22 mouse cellular contexts compared by ENCODE assay signal in the genomic region with DNA sequence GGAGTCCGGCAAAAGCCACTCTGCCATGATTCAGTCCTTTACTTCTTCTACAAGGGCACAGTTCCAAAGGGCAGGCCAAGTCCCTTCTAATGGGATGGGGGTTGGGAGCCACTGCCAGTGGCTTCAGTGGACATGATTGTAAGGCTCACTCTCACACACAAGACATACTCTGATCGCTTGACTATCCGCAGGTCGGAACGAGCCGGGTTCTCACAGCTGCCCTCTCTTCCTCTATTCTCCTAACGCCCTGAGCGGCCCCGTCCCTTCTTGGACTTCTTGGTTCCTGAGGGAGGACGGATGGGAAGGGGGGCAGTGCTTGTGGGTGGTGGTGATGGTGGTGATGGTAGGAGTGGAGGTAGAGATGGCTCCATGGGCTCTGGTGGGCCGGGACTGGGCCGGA. TPM values are rescaled to one million over a fixed set of nuclear protein-coding genes. Genes with fewer than 3 reads are reported as not detected.
DNase-seq lines count a peak whose midpoint lies in the region; ATAC-seq and TF ChIP-seq lines count a peak whose summit lies in the region.
"Had no signal": no experiment of that assay in that cellular context is flagged by ENCODE, and none has a peak within 500 bp of the region (broad histone marks: within the 10 kb centered on the region; RNA-seq: fewer than 3 reads in every experiment).

No protein-coding gene starts in this region.

- no peak for ATAC-seq in heart, embryonic 13.5 days (ENCODE audit: extremely low read depth, insufficient number of reproducible peaks, low FRiP score, low TSS enrichment)
- ATAC-seq: activated CD4-positive, CD25-positive, alpha-beta regulatory T cell, adult 4 months; forebrain, embryonic 13.5 days; forebrain, embryonic 15.5 days; forebrain, postnatal 0 days; Patski had no signal

- no peak for TF ChIP-seq EP300 in heart, adult 2 months (IDR thresholded peaks at IDR 0.05; ENCODE audit: insufficient read depth, low read depth, low read length)
- TF ChIP-seq EP300 in CH12.LX (IDR thresholded peaks at IDR 0.05; ENCODE audit: low read length): no peak

- WGBS in heart, embryonic 13.5 days: 90% methylated on average over 12 of the region's 12 CpGs
- WGBS in heart, adult 2 months: 85% methylated on average over 12 of the region's 12 CpGs

- H3K27ac ChIP-seq in heart, embryonic 13.5 days (replicated peaks): no peak overlapping the region
- no peak overlapping the region for H3K27ac ChIP-seq in heart, adult 2 months
- H3K27ac ChIP-seq in CH12.LX (ENCODE audit: insufficient read depth, low read depth): peak overlapping the region; percentile 90
- H3K27ac ChIP-seq: embryonic facial prominence, embryonic 12.5 days; forebrain, embryonic 13.5 days; forebrain, embryonic 15.5 days had no signal

- dilution Hi-C loops in CH12.LX (cut with MboI; ENCODE audit: extremely low pct_ligation_motif_present, extremely low pct_unique_long_range_greater_than_20kb, low sequenced_read_pairs): no loop called here

- no peaks in the 10 kb centered on the region for H3K9me3 ChIP-seq in heart, embryonic 13.5 days
- H3K9me3 ChIP-seq in CH12.LX (replicated peaks; ENCODE audit: low read length): no peaks in the 10 kb centered on the region
- H3K9me3 ChIP-seq: embryonic facial prominence, embryonic 10.5 days; embryonic facial prominence, embryonic 12.5 days; forebrain, embryonic 13.5 days; forebrain, embryonic 15.5 days; G1E had no signal

- DNase-seq in cerebellum, adult 9-11 months: peak; percentile 41
- DNase-seq in cerebellum, adult 9-10 months: no peak
- no peak for DNase-seq in heart, adult 2 months
- no peak for DNase-seq in CH12.LX (ENCODE audit: extremely low read depth)
- DNase-seq in layer of hippocampus, adult 18-20 months (ENCODE audit: low spot score in 2 of 2): no peak
- DNase-seq: adrenal gland, adult 8-10 months; adrenal gland, postnatal 14 days; adrenal gland, postnatal 36 days; cerebellum, adult 8-10 months; forebrain, postnatal 0 days had no signal

- TF ChIP-seq POLR2A in heart, adult 2 months (IDR thresholded peaks at IDR 0.05; ENCODE audit: insufficient read depth, low read depth, low read length): no peak
- TF ChIP-seq POLR2A in CH12.LX (IDR thresholded peaks at IDR 0.05; ENCODE audit: low read depth, low read length): no peak

- peaks cover 15% of the 10 kb centered on the region for H3K4me1 ChIP-seq in heart, embryonic 13.5 days
- peaks cover 3% of the 10 kb centered on the region; the same call in 1 of the 2 replicates for H3K4me1 ChIP-seq in heart, adult 2 months (ENCODE audit: control insufficient read depth, insufficient read depth, low read length)
- peaks cover 22 to 56% of the 10 kb centered on the region in 2 experiments for H3K4me1 ChIP-seq in CH12.LX (ENCODE audit: control insufficient read depth in 1 of 2, insufficient read depth in 2 of 2)
- H3K4me1 ChIP-seq: embryonic facial prominence, embryonic 12.5 days; forebrain, embryonic 13.5 days; forebrain, embryonic 15.5 days had no signal

- TF ChIP-seq CTCF in heart, adult 2 months (IDR thresholded peaks at IDR 0.05): no peak
- TF ChIP-seq CTCF in CH12.LX (conservative IDR thresholded peaks at IDR 0.05 in 1 of 2, IDR thresholded peaks at IDR 0.05 in 1 of 2; ENCODE audit: low read depth in 2 of 2, low read length in 2 of 2): no peak

- TF ChIP-seq RAD21 in CH12.LX (IDR thresholded peaks at IDR 0.05; ENCODE audit: low read depth, low read length): no peak

- H3K4me3 ChIP-seq in heart, embryonic 13.5 days: no peak overlapping the region
- no peak overlapping the region for H3K4me3 ChIP-seq in heart, adult 2 months
- H3K4me3 ChIP-seq in CH12.LX (replicated peaks in 1 of 3; ENCODE audit: low read depth in 2 of 3, low read length in 2 of 3, poor library complexity in 1 of 3): peak overlapping the region in 1 of 3 experiments; percentile 73
- H3K4me3 ChIP-seq: embryonic facial prominence, embryonic 10.5 days; embryonic facial prominence, embryonic 12.5 days; forebrain, embryonic 13.5 days; forebrain, embryonic 15.5 days had no signal

- H3K9ac ChIP-seq in heart, embryonic 13.5 days: peak overlapping the region; percentile 19; the same call in 1 of the 2 replicates
- no peak overlapping the region for H3K9ac ChIP-seq in heart, adult 2 months (ENCODE audit: low read depth, low read length)
- peak overlapping the region; percentile 96; the same call in 1 of the 2 replicates for H3K9ac ChIP-seq in CH12.LX (ENCODE audit: insufficient read depth, low read depth)
- H3K9ac ChIP-seq: embryonic facial prominence, embryonic 12.5 days; forebrain, embryonic 13.5 days; forebrain, embryonic 15.5 days; forebrain, postnatal 0 days had no signal

- peaks cover 83% of the 10 kb centered on the region for H3K36me3 ChIP-seq in heart, embryonic 13.5 days
- no peaks in the 10 kb centered on the region for H3K36me3 ChIP-seq in heart, adult 2 months (ENCODE audit: control insufficient read depth, insufficient read depth, low read length)
- peaks cover 68 to 83% of the 10 kb centered on the region in 2 experiments for H3K36me3 ChIP-seq in CH12.LX (replicated peaks in 1 of 2; ENCODE audit: control insufficient read depth in 1 of 2, insufficient read depth in 1 of 2, low read length in 1 of 2)

- H3K27me3 ChIP-seq in heart, embryonic 13.5 days (replicated peaks): no peaks in the 10 kb centered on the region
- no peaks in the 10 kb centered on the region for H3K27me3 ChIP-seq in heart, adult 2 months (ENCODE audit: control insufficient read depth, insufficient read depth, low read length)
- no peaks in the 10 kb centered on the region for H3K27me3 ChIP-seq in CH12.LX (replicated peaks)
- H3K27me3 ChIP-seq: embryonic facial prominence, embryonic 12.5 days; forebrain, embryonic 13.5 days; forebrain, embryonic 15.5 days; Patski had no signal

- H3K79me2 ChIP-seq in heart, adult 2 months (replicated peaks; ENCODE audit: control insufficient read depth, insufficient read depth, low read length): no peaks in the 10 kb centered on the region
- H3K79me2 ChIP-seq in CH12.LX (replicated peaks; ENCODE audit: control insufficient read depth, extremely low read depth, insufficient read depth, poor library complexity, severe bottlenecking): peaks cover 19% of the 10 kb centered on the region

- intact Hi-C loops in heart, adult 2 months (cut with DNase I): no loop called here

- no peak overlapping the region for H3K4me2 ChIP-seq in heart, embryonic 13.5 days
- H3K4me2 ChIP-seq in CH12.LX (ENCODE audit: insufficient read depth, low read depth, poor library complexity, severe bottlenecking): peak overlapping the region; percentile 52
- H3K4me2 ChIP-seq: embryonic facial prominence, embryonic 12.5 days; forebrain, embryonic 13.5 days; forebrain, embryonic 15.5 days had no signal

- in situ Hi-C loops in CH12.LX (cut with MboI; ENCODE audit: low pct_ligation_motif_present, low pct_unique_long_range_greater_than_20kb, low sequenced_read_pairs): no loop called here

TF ChIP-seq in CH12.LX, 34 proteins besides CTCF, POLR2A, EP300 and RAD21 (continues in another document):
- TF ChIP-seq E2F4 (IDR thresholded peaks at IDR 0.05; ENCODE audit: insufficient replicate concordance, low read depth, low read length): no peak
- no peak for TF ChIP-seq ZNF384 (IDR thresholded peaks at IDR 0.05; ENCODE audit: low read depth, low read length)
- TF ChIP-seq MEF2A (IDR thresholded peaks at IDR 0.05; ENCODE audit: borderline replicate concordance, low read depth, low read length): no peak
- no peak for TF ChIP-seq UBTF (IDR thresholded peaks at IDR 0.05; ENCODE audit: low read depth, low read length)
- no peak for TF ChIP-seq KAT2A (IDR thresholded peaks at IDR 0.05; ENCODE audit: insufficient replicate concordance, low read length)
- no peak for TF ChIP-seq IRF4 (IDR thresholded peaks at IDR 0.05; ENCODE audit: low read depth, low read length)
- no peak for TF ChIP-seq MXI1 (IDR thresholded peaks at IDR 0.05; ENCODE audit: low read depth, low read length)
- no peak for TF ChIP-seq BHLHE40 (IDR thresholded peaks at IDR 0.05; ENCODE audit: low read depth, low read length)

RNA-seq across cellular contexts. Expression of a gene that starts 3.4 kb away (rescaled TPM):
- 1.2 and 1.4 TPM in 2 replicates for polyA plus RNA-seq in heart, embryonic 13.5 days (2015; fragmentation: Nextera tagmentation; extraction: Ambion mirVana)
- 1 to 10 TPM; 1.1 to 1.7 TPM for total RNA-seq in heart, adult 2 months (2021)
- polyA plus RNA-seq in heart, adult 2 months (2012; rRNA removed): 2.2 and 6.4 TPM in 2 replicates
- total RNA-seq in CH12.LX (2012; rRNA removed) (438 and 452 TPM in 2 replicates), CH12.LX (2014; rRNA removed) (380 and 447 TPM in 2 replicates)
- 296 and 343 TPM in 2 replicates for polyA plus RNA-seq in CH12.LX (2012; ENCODE audit: insufficient read length, low read depth)
- total RNA-seq in layer of hippocampus, adult 18-20 months (2021): 1 to 10 TPM; 1.6 to 2.5 TPM
- polyA plus RNA-seq: embryonic facial prominence, embryonic 10.5 days had no signal

RNA-seq across cellular contexts. Expression of a gene that starts 6.4 kb away (rescaled TPM):
- polyA plus RNA-seq in heart, embryonic 13.5 days (2015; fragmentation: Nextera tagmentation; extraction: Ambion mirVana): 46.0 and 47.1 TPM in 2 replicates
- total RNA-seq in heart, adult 2 months (2021): 10 to 100 TPM; 14.7 to 18.2 TPM
- 29.5 and 32.9 TPM in 2 replicates for polyA plus RNA-seq in heart, adult 2 months (2012; rRNA removed)
- 20.7 and 25.3 TPM in 2 replicates for total RNA-seq in CH12.LX (2012; rRNA removed)
- total RNA-seq in CH12.LX (2014; rRNA removed): 9.7 and 12.0 TPM in 2 replicates
- polyA plus RNA-seq in CH12.LX (2012; ENCODE audit: insufficient read length, low read depth): 26.6 and 27.2 TPM in 2 replicates
- 10 to 100 TPM; 32.7 to 38.3 TPM for total RNA-seq in layer of hippocampus, adult 18-20 months (2021)

RNA-seq across cellular contexts. Expression of a gene that starts 8.4 kb away (rescaled TPM):
- 107 and 122 TPM in 2 replicates for polyA plus RNA-seq in heart, embryonic 13.5 days (2015; fragmentation: Nextera tagmentation; extraction: Ambion mirVana)
- total RNA-seq in heart, adult 2 months (2021): 10 to 100 TPM; 43.9 to 45.1 TPM
- polyA plus RNA-seq in heart, adult 2 months (2012; rRNA removed): 83.3 and 95.0 TPM in 2 replicates
- 172 and 194 TPM in 2 replicates for total RNA-seq in CH12.LX (2012; rRNA removed)
- 154 and 179 TPM in 2 replicates for total RNA-seq in CH12.LX (2014; rRNA removed)
- polyA plus RNA-seq in CH12.LX (2012; ENCODE audit: insufficient read length, low read depth): 265 and 293 TPM in 2 replicates
- 10 to 100 TPM; 77.0 to 97.3 TPM for total RNA-seq in layer of hippocampus, adult 18-20 months (2021)

RNA-seq across cellular contexts. Expression of a gene that starts 12.9 kb away (rescaled TPM):
- not detected in 2 replicates for polyA plus RNA-seq in heart, embryonic 13.5 days (2015; fragmentation: Nextera tagmentation; extraction: Ambion mirVana)
- total RNA-seq in heart, adult 2 months (2021): not detected
- 0.21 TPM in 1 of 2 replicates, not detected in the other for polyA plus RNA-seq in heart, adult 2 months (2012; rRNA removed)
- 2.8 and 3.3 TPM in 2 replicates for total RNA-seq in CH12.LX (2012; rRNA removed)
- 6.4 and 6.9 TPM in 2 replicates for total RNA-seq in CH12.LX (2014; rRNA removed)
- 11.8 and 14.7 TPM in 2 replicates for polyA plus RNA-seq in CH12.LX (2012; ENCODE audit: insufficient read length, low read depth)
- total RNA-seq in layer of hippocampus, adult 18-20 months (2021): under 1 TPM; 0.22 to 0.30 TPM
- total RNA-seq: forebrain, postnatal 0 days had no signal
- polyA plus RNA-seq: embryonic facial prominence, embryonic 12.5 days; embryonic facial prominence, embryonic 14.5 days; forebrain, embryonic 11.5 days had no signal

RNA-seq across cellular contexts. Expression of a gene that starts 17.2 kb away (rescaled TPM):
- not detected in 2 replicates for polyA plus RNA-seq in heart, embryonic 13.5 days (2015; fragmentation: Nextera tagmentation; extraction: Ambion mirVana)
- under 1 TPM in 1 of 2 experiments, not detected in 1; 0.05 TPM for total RNA-seq in heart, adult 2 months (2021)
- 0.12 TPM in 2 replicates for polyA plus RNA-seq in heart, adult 2 months (2012; rRNA removed)
- total RNA-seq in CH12.LX (2012; rRNA removed): 0.17 and 0.25 TPM in 2 replicates
- total RNA-seq in CH12.LX (2014; rRNA removed): 0.05 TPM in 1 of 2 replicates, not detected in the other
- 0.71 and 0.82 TPM in 2 replicates for polyA plus RNA-seq in CH12.LX (2012; ENCODE audit: insufficient read length, low read depth)
- total RNA-seq in layer of hippocampus, adult 18-20 months (2021): not detected
- total RNA-seq: adrenal gland, adult 18-20 months; adrenal gland, postnatal 14 days had no signal
- polyA plus RNA-seq: activated CD4-positive, CD25-positive, alpha-beta regulatory T cell, adult 4 months; C2C12; embryonic facial prominence, embryonic 10.5 days; embryonic facial prominence, embryonic 12.5 days; forebrain, embryonic 11.5 days; forebrain, embryonic 15.5 days; forebrain, postnatal 0 days; G1E; Patski had no signal

Comparison
In these comparisons a context has a peak if more than half of its experiments do, and no peak if none do; other contexts are left out.
1. RNA of a gene that starts 3.4 kb away (total RNA-seq): 380 to 452 TPM in CH12.LX; 1.6 to 2.5 TPM in layer of hippocampus, adult 18-20 months and 1.1 to 1.7 TPM in heart, adult 2 months; every median in the first group is over 100 times any median in the second.